13 mouse cellular contexts compared by ENCODE assay signal in the genomic region with DNA sequence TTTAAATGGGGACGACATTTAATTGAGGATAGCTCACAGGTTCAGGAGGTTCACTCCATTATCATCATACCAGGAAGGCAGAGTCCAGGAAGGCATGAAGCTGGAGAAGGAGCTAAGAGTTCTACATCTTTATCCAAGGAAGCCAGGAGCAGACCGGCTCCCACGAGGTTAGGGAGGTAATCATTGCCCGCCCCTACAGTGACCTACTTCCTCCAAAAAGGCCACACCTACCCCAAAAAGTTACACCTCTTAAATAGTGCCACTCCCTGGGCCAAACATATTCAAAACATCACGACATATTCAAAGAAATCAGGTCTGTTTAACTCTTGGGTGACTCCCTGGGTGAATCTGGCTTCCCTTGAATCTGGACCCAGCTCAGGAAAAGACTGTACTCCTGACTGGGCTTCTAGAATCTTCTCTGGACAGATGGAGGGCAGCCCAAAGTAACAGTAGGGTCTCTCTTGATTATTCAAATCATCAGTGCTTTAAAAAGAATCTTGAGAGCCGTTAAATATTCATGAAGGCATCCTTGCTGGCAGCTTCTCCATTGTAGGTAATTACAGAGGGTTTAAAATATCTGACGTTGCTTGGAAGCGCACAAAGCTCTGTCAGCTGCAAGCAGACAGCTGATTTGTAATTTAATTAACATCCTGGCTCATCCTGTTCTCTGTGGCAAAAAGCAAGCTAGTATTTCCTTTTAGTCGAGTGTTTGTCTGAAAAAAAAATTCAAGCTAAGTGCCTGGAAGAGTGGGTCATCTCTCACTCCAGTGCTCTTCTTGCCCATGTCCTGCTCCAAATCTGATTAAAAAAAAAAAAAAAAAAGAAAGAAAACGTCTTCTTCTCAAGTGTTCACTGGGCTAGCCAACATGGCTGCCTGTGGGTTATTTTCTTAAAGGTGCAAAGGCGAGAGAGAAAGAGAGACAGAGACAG.
DNase-seq lines count a peak whose midpoint lies in the region; ATAC-seq lines count a peak whose summit lies in the region.
"Had no signal": no experiment of that assay in that cellular context is flagged by ENCODE, and none has a peak within 500 bp of the region (broad histone marks: within the 10 kb centered on the region; RNA-seq: fewer than 3 reads in every experiment).

No protein-coding gene starts in this region.

- peak; percentile 12 for DNase-seq in neural tube, embryonic 11.5 days (ENCODE audit: low spot score)
- no peak for DNase-seq in neural tube, embryonic 10.5 days (ENCODE audit: extremely low spot score, low spot score)
- DNase-seq in adrenal gland, adult 18-20 months (ENCODE audit: low spot score in 2 of 2) = no peak
- no peak for DNase-seq in kidney, adult 11 months
- no peak for DNase-seq in adrenal gland, postnatal 25 days
- DNase-seq: adrenal gland, postnatal 14 days; kidney, adult 18-20 months; lung, postnatal 36 days; thymus, adult 18-20 months had no signal

- no peaks in the 10 kb centered on the region for H3K36me3 ChIP-seq in neural tube, embryonic 11.5 days (ENCODE audit: control insufficient read depth, insufficient read depth, low read length)
- H3K36me3 ChIP-seq in hindbrain, embryonic 13.5 days = no peaks in the 10 kb centered on the region
- H3K36me3 ChIP-seq in neural tube, embryonic 12.5 days = no peaks in the 10 kb centered on the region
- H3K36me3 ChIP-seq: embryonic facial prominence, embryonic 13.5 days; limb, embryonic 12.5 days had no signal

- no peak overlapping the region for H3K27ac ChIP-seq in neural tube, embryonic 11.5 days (ENCODE audit: low read depth, low read length)
- H3K27ac ChIP-seq in hindbrain, embryonic 13.5 days = peak overlapping the region; percentile 78
- H3K27ac ChIP-seq in neural tube, embryonic 12.5 days = no peak overlapping the region
- H3K27ac ChIP-seq: embryonic facial prominence, embryonic 13.5 days; limb, embryonic 12.5 days had no signal

- no peak overlapping the region for H3K9ac ChIP-seq in neural tube, embryonic 11.5 days (ENCODE audit: low read length)
- no peak overlapping the region for H3K9ac ChIP-seq in hindbrain, embryonic 13.5 days
- no peak overlapping the region for H3K9ac ChIP-seq in neural tube, embryonic 12.5 days
- H3K9ac ChIP-seq: embryonic facial prominence, embryonic 13.5 days; limb, embryonic 12.5 days had no signal

- H3K4me1 ChIP-seq in neural tube, embryonic 11.5 days (ENCODE audit: control insufficient read depth, insufficient read depth, low read length) = no peaks in the 10 kb centered on the region
- H3K4me1 ChIP-seq in hindbrain, embryonic 13.5 days (replicated peaks) = peaks cover 13% of the 10 kb centered on the region
- no peaks in the 10 kb centered on the region for H3K4me1 ChIP-seq in neural tube, embryonic 12.5 days
- H3K4me1 ChIP-seq: embryonic facial prominence, embryonic 13.5 days; limb, embryonic 12.5 days had no signal

- ATAC-seq in neural tube, embryonic 11.5 days (ENCODE audit: insufficient read depth, low FRiP score, low TSS enrichment) = peak; percentile 41
- ATAC-seq in hindbrain, embryonic 13.5 days (ENCODE audit: low FRiP score) = peak; percentile 89
- ATAC-seq in neural tube, embryonic 12.5 days (ENCODE audit: low FRiP score, low read depth) = peak; percentile 63

- no peak overlapping the region for H3K4me2 ChIP-seq in neural tube, embryonic 11.5 days (ENCODE audit: low read depth)
- peak overlapping the region; percentile 19; the same call in 1 of the 2 replicates for H3K4me2 ChIP-seq in hindbrain, embryonic 13.5 days
- H3K4me2 ChIP-seq in neural tube, embryonic 12.5 days (replicated peaks) = no peak overlapping the region
- H3K4me2 ChIP-seq: embryonic facial prominence, embryonic 13.5 days; limb, embryonic 12.5 days had no signal

- H3K9me3 ChIP-seq in neural tube, embryonic 11.5 days (ENCODE audit: control insufficient read depth, low read length) = no peaks in the 10 kb centered on the region
- no peaks in the 10 kb centered on the region for H3K9me3 ChIP-seq in hindbrain, embryonic 13.5 days
- no peaks in the 10 kb centered on the region for H3K9me3 ChIP-seq in neural tube, embryonic 12.5 days
- H3K9me3 ChIP-seq: embryonic facial prominence, embryonic 13.5 days; limb, embryonic 12.5 days had no signal

- H3K27me3 ChIP-seq in neural tube, embryonic 11.5 days (ENCODE audit: control insufficient read depth, insufficient read depth, low read length) = no peaks in the 10 kb centered on the region
- H3K27me3 ChIP-seq in hindbrain, embryonic 13.5 days = no peaks in the 10 kb centered on the region
- H3K27me3 ChIP-seq in neural tube, embryonic 12.5 days (replicated peaks) = no peaks in the 10 kb centered on the region
- H3K27me3 ChIP-seq: embryonic facial prominence, embryonic 13.5 days; limb, embryonic 12.5 days had no signal

- no peak overlapping the region for H3K4me3 ChIP-seq in neural tube, embryonic 11.5 days (ENCODE audit: low read depth, low read length)
- H3K4me3 ChIP-seq in hindbrain, embryonic 13.5 days = no peak overlapping the region
- no peak overlapping the region for H3K4me3 ChIP-seq in neural tube, embryonic 12.5 days
- H3K4me3 ChIP-seq: embryonic facial prominence, embryonic 13.5 days; limb, embryonic 12.5 days had no signal

- WGBS in neural tube, embryonic 11.5 days = 66% methylated on average over 11 of the region's 11 CpGs
- 51% methylated on average over 11 of the region's 11 CpGs for WGBS in hindbrain, embryonic 13.5 days
- 60% methylated on average over 11 of the region's 11 CpGs for WGBS in neural tube, embryonic 12.5 days
